Mouse (Mus musculus) A20 (cell line): ENCODE results near the gene Akt3.

Experiments
- DNase-seq: peaks from one replicate; pipeline ENCODE4 v3.0.0-alpha.2; 2011; ENCODE audit warnings: low read depth, low spot score

Akt3 gene

GRCm38 (mm10) chr1:177011688-177012087 lies 246.3 kb downstream of the Akt3 start:
- DNase-seq = no peak

GRCm38 (mm10) chr1:177010607-177011302 lies 247.2 kb downstream of the Akt3 start:
- DNase-seq = no peak

GRCm38 (mm10) chr1:177010041-177010440 lies 248.0 kb downstream of the Akt3 start:
- DNase-seq = no peak

GRCm38 (mm10) chr1:177008777-177009176 lies 249.2 kb downstream of the Akt3 start:
- no peak for DNase-seq

GRCm38 (mm10) chr1:177007405-177007804 lies 250.6 kb downstream of the Akt3 start:
- no peak for DNase-seq

- no peak for DNase-seq
These were observed 253.8 kb downstream of the Akt3 start for GRCm38 (mm10) chr1:177004041-177004741.

GRCm38 (mm10) chr1:177002951-177003350 lies 255.1 kb downstream of the Akt3 start:
- no peak for DNase-seq

GRCm38 (mm10) chr1:176999011-176999410 lies 259.0 kb downstream of the Akt3 start:
- DNase-seq = peak; percentile 87

- DNase-seq = no peak
These were observed 260.0 kb downstream of the Akt3 start for GRCm38 (mm10) chr1:176997711-176998689.

GRCm38 (mm10) chr1:176997254-176997653 lies 260.7 kb downstream of the Akt3 start:
- no peak for DNase-seq

- peak; percentile 84 for DNase-seq
These were observed 261.3 kb downstream of the Akt3 start for GRCm38 (mm10) chr1:176996630-176997201.

GRCm38 (mm10) chr1:176996166-176996565 lies 261.8 kb downstream of the Akt3 start:
- DNase-seq = no peak

- DNase-seq = no peak
These were observed 262.6 kb downstream of the Akt3 start for GRCm38 (mm10) chr1:176995419-176995775.

GRCm38 (mm10) chr1:176994707-176995418 lies 263.1 kb downstream of the Akt3 start:
- no peak for DNase-seq

- no peak for DNase-seq
These were observed 263.9 kb downstream of the Akt3 start for GRCm38 (mm10) chr1:176994087-176994486.

GRCm38 (mm10) chr1:176993141-176994010 lies 264.6 kb downstream of the Akt3 start:
- no peak for DNase-seq

GRCm38 (mm10) chr1:176992517-176992916 lies 265.5 kb downstream of the Akt3 start:
- no peak for DNase-seq

GRCm38 (mm10) chr1:176991473-176991872 lies 266.5 kb downstream of the Akt3 start:
- DNase-seq = no peak

- no peak for DNase-seq
These were observed 270.8 kb downstream of the Akt3 start for GRCm38 (mm10) chr1:176986990-176987740.
